Mouse (Mus musculus) heart, embryonic 14.5 days (tissue): ENCODE data around the gene Aig1. TPM values are rescaled to one million over a fixed set of nuclear protein-coding genes. Genes with fewer than 3 reads are reported as not detected.

Experiments
- ATAC-seq: fragments of 200-750 bp; cut with Nextera tagmentation; 2 replicates; pipeline ENCODE4 v1.8.0; 2017; ENCODE audit warnings: low read depth, moderate TSS enrichment; ENCODE audit not compliant: insufficient number of reproducible peaks, insufficient read depth, low FRiP score
- H3K27ac ChIP-seq, 2 experiments: fragments of 200-500 bp in 1 of 2; fragments of 300-500 bp in 1 of 2; sonication (generic) in 1 of 2; replicated peaks in 1 of 2; 2 replicates each; pipeline ENCODE4 v1.5.1; 2012 to 2014; ENCODE audit warnings: low read depth in 2 of 2, low read length in 2 of 2, control low read depth in 1 of 2, mild to moderate bottlenecking in 1 of 2, mixed read lengths in 1 of 2; ENCODE audit not compliant: control insufficient read depth in 1 of 2, insufficient read depth in 1 of 2
- H3K27me3 ChIP-seq: fragments of 300-500 bp; sonication (generic); 2 replicates; pipeline ENCODE4 v1.6.1; 2014; ENCODE audit warnings: mild to moderate bottlenecking, low read length, control low read depth; ENCODE audit not compliant: control insufficient read depth, insufficient read depth
- H3K36me3 ChIP-seq: fragments of 300-500 bp; sonication (generic); 2 replicates; pipeline ENCODE4 v1.6.1; 2014; ENCODE audit warnings: mild to moderate bottlenecking, control low read depth, low read length, mixed read lengths; ENCODE audit not compliant: control insufficient read depth, insufficient read depth
- H3K4me1 ChIP-seq, 2 experiments: fragments of 200-500 bp in 1 of 2; fragments of 300-500 bp in 1 of 2; sonication (generic) in 1 of 2; 2 replicates each; pipeline ENCODE4 v1.6.1; 2012 to 2014; ENCODE audit warnings: low read length in 2 of 2, control low read depth in 1 of 2, mixed read lengths in 1 of 2; ENCODE audit not compliant: control insufficient read depth in 2 of 2, insufficient read depth in 2 of 2
- H3K4me2 ChIP-seq: fragments of 300-500 bp; sonication (generic); 2 replicates; pipeline ENCODE4 v1.6.1; 2014; ENCODE audit warnings: mild to moderate bottlenecking, low read length
- H3K4me3 ChIP-seq, 2 experiments: fragments of 200-500 bp in 1 of 2; fragments of 300-500 bp in 1 of 2; sonication (generic) in 1 of 2; 2 replicates each; pipeline ENCODE4 v1.5.1; 2012 to 2014; ENCODE audit warnings: low read length in 2 of 2, mild to moderate bottlenecking in 2 of 2, control low read depth in 1 of 2, low read depth in 1 of 2, moderate library complexity in 1 of 2; ENCODE audit not compliant: control insufficient read depth in 1 of 2, insufficient read depth in 1 of 2
- H3K9ac ChIP-seq: fragments of 300-500 bp; sonication (generic); 2 replicates; pipeline ENCODE4 v1.6.1; 2014; ENCODE audit warnings: mild to moderate bottlenecking, low read length
- H3K9me3 ChIP-seq: fragments of 300-500 bp; sonication (generic); 2 replicates; pipeline ENCODE4 v1.6.1; 2016; ENCODE audit warnings: low read length, control low read depth; ENCODE audit not compliant: control insufficient read depth
- WGBS: fragments of 180-500 bp; shearing (Covaris S2); extraction: QIAGEN DNeasy Blood & Tissue Kit; methylation state at CpG from one replicate; pipeline ENCODE4 v1.1.7; 2014; 5-methylcytosine and 5-hydroxymethylcytosine counted together
- polyA plus RNA-seq: library from polyadenylated mRNA; unstranded; fragments of >200 nt; fragmentation: Nextera tagmentation; extraction: Ambion mirVana; gene quantifications from 2 replicates; pipeline ENCODE4 v1.2.1, GENCODE M21; 2014

The Aig1 gene
- polyA plus RNA-seq, 1 experiment from 2014 or later: 81.6 TPM

DNA sequence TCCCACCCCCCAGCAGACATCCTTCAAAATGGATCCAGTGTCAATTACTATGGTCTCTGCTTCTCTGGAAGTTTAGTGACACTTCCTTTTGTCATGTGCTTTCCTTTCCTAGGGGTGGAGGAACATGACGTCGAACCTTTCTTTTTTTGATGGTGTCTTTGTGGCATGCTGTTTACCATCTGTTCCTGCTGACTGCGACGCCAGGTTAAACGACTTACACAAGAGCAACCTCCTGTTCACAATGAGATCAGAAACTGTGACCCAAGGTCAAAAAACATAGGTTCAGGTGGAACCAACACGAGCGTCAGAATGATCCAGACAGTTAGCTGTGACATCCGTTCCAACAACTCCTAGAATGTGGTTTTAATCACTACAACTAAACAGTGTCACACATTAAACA, 166.7 kb downstream of the Aig1 start:
- Histone ChIP-seq H3K36me3 (no peaks in the 10 kb centered on the region), H3K9me3 (no peaks in the 10 kb centered on the region), H3K4me3 (no peak overlapping the region), H3K4me2 (no peak overlapping the region), H3K27ac (no peak overlapping the region), H3K4me1 (peaks cover 8 to 11% of the 10 kb centered on the region in 2 experiments), H3K27me3 (no peaks in the 10 kb centered on the region), H3K9ac (no peak overlapping the region)
- 53% methylated on average over 8 of the region's 8 CpGs for WGBS
- ATAC-seq: no peak

DNA sequence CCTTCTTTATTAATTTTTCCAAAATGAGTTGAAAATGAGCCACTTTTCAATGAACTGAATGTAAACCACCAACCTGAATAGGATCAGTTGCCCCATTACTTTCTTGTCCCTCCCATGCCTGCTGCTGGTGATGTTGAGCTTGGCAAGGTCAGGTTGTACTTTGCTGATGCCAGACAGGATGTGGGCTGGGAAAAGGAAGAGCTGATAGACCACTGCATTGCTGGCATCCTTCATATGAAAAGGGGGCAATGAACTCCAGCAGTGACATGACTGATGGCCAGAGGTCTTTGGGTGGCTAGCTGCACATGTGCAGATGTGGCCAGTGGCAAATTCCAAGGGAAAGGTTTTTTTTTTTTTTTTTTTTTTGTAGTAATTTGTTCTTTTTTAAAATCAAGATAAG, 172.5 kb downstream of the Aig1 start:
- H3K9me3 ChIP-seq: no peaks in the 10 kb centered on the region
- no peak overlapping the region for H3K4me3 ChIP-seq
- no peaks in the 10 kb centered on the region for H3K36me3 ChIP-seq
- H3K27ac ChIP-seq: no peak overlapping the region
- no peaks in the 10 kb centered on the region for H3K4me1 ChIP-seq
- no peak for ATAC-seq
- no peak overlapping the region for H3K4me2 ChIP-seq
- no peaks in the 10 kb centered on the region for H3K27me3 ChIP-seq
- H3K9ac ChIP-seq: no peak overlapping the region

DNA sequence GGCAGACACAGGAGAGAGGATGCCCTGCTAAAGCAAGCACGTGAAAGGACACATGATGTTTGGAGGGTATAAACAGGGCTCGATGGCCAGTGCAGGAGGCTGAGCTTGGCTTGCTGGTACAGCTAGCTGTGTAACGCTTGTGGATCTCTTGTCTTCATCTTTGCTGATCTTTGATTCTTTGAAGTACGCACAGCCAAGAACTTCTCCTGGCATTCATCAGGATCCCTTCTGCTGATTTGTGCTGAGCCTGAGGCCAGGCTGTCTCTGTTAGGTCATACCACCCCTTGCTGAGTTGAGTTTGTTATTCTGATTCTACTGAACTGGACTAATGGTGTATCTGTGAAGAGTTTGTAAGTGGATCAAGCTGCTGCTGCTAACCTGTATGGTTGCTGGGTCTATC, 175.5 kb downstream of the Aig1 start:
- no peak for ATAC-seq
- Histone ChIP-seq H3K4me1 (no peaks in the 10 kb centered on the region), H3K9ac (no peak overlapping the region), H3K27me3 (no peaks in the 10 kb centered on the region), H3K36me3 (no peaks in the 10 kb centered on the region), H3K9me3 (no peaks in the 10 kb centered on the region), H3K4me3 (no peak overlapping the region), H3K27ac (no peak overlapping the region), H3K4me2 (no peak overlapping the region)
- WGBS: 85% methylated on average over 4 of the region's 4 CpGs

DNA sequence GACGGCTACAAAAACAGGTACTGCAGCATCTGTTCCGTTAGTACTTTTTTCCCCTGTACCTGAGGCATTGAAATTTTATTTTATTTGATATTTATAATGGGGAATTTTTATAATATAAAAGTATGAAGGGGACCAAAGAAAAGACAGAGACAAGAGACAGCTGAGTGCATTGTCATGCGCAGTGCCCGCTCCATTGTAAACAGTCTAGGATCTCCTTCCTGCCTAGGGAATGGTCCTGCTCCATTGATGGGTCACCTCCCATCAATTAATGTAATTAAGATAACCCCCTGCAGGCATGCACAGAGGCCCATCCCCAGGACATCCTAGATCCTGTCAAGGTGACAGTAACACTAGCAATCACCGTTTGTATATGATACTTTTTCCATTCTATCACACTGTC, 178.0 kb downstream of the Aig1 start:
- H3K9me3 ChIP-seq: no peaks in the 10 kb centered on the region
- no peaks in the 10 kb centered on the region for H3K36me3 ChIP-seq
- no peak for ATAC-seq
- no peak overlapping the region for H3K27ac ChIP-seq
- H3K4me2 ChIP-seq: no peak overlapping the region
- no peak overlapping the region for H3K9ac ChIP-seq
- peaks cover 3 to 9% of the 10 kb centered on the region in 2 experiments; a peak in 2 of 4 replicates for H3K4me1 ChIP-seq
- no peak overlapping the region for H3K4me3 ChIP-seq
- H3K27me3 ChIP-seq: no peaks in the 10 kb centered on the region
- WGBS: 82% methylated on average over 5 of the region's 5 CpGs

DNA sequence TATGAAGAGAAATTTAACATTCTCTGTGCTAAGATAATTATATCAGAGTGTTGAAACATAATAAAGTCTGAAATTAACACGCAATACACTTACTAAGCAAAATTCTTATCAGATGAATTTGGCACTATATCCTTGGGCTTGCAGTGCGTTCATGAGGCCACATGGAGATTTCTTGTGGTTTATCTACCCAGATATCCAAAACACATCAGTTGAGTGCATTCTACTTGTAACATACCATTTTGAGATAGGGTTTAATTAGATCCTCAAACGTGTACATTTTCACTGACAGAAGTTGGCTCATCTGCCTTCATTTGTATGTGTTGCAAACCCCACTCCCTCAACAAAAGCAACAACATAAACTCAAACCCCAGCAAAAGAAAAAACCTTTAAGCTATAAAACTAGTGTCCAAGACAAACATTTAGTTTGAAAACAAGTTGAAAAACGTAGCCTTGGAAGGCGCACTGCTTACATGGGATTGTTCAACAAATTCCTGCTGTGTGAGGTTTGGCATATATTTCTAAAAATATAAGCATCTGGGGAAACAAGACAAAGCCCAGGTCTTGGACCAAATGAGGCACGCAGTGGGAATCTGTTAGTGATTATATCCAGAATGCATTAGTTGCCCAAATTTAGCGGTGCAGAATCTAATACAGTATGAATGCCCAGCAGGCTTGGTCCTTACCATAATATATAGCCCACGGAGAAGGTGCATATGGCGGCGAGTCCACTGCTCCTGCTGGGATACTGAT, 178.8 kb downstream of the Aig1 start:
- Histone ChIP-seq H3K9ac (no peak overlapping the region), H3K36me3 (no peaks in the 10 kb centered on the region), H3K4me1 (peaks cover 7 to 14% of the 10 kb centered on the region in 2 experiments; a peak in 3 of 4 replicates), H3K27me3 (no peaks in the 10 kb centered on the region), H3K4me3 (no peak overlapping the region), H3K4me2 (no peak overlapping the region), H3K9me3 (no peaks in the 10 kb centered on the region), H3K27ac (no peak overlapping the region)
- ATAC-seq: no peak
- WGBS: 74% methylated on average over 10 of the region's 10 CpGs

DNA sequence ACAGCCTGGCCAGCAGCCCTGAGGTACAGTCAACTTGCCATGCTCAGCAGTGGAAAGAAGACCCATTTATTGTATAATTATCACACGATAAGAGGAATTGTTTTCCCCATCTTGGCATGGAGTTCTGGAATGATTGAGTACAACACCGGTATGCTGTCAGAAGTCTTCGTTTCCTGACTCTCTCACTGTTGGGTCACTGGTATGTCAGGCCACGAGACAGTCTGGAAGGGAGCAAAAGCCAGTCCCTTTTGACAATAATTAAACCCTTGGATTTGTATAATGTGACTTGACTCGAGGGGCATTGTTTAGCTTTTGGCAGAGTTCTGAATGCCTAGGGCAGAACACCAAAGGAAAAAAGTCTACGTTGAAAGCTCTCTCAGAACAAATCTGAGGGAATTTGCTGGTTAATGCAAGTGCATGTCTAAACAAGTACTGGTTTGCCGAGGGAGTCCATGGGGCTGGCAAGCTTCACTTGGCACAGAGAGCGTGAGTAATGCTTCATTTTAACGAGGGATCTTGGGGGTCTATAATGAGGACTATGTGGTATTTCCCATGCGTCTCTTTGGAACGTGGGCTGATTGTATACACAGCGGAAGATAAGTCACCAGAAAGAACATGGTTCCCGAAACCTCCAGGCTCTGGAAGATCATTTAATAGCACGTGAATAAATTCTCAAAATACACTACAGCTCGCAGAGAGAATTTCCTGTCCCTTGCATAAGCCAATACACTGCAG, 180.2 kb downstream of the Aig1 start:
- Histone ChIP-seq H3K9me3 (no peaks in the 10 kb centered on the region), H3K4me2 (no peak overlapping the region), H3K4me3 (no peak overlapping the region), H3K27me3 (no peaks in the 10 kb centered on the region), H3K4me1 (peaks cover 7 to 14% of the 10 kb centered on the region in 2 experiments; a peak in 3 of 4 replicates), H3K9ac (no peak overlapping the region), H3K36me3 (no peaks in the 10 kb centered on the region), H3K27ac (peak overlapping the region in 1 of 2 experiments; percentile 16; a peak in 1 of 4 replicates)
- no peak for ATAC-seq
- WGBS: 71% methylated on average over 15 of the region's 15 CpGs

DNA sequence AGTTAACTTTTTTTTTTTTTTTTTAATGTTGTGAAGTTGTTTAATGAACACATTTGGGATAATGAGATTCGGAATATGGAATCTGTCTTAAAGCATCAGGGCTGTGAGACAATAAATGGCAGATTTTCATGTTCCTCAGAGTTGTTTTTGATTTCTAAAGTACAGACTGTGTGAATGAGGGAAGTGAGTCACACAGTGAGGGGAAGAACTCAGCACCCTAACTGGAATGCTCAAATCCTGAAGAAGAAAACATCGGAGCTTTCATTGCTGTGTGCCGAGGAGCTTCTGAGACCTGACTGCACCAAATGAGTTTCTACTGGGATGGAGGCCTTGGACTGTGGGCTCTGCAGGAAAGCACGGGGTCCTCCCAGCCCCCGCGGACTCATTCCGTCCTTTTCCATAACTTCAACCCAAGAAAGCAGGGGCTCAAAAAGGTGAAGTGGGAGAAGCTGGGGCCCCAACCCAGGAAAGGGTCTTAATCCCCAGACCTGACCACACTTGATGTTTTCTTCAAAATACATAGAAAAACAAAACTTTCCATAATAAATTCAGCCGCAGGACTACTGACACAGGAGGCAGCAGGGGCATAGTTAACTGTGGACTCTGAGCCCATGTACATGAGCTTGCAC, 181.5 kb downstream of the Aig1 start:
- Histone ChIP-seq H3K9ac (no peak overlapping the region), H3K4me2 (no peak overlapping the region), H3K4me3 (no peak overlapping the region), H3K27ac (no peak overlapping the region), H3K27me3 (no peaks in the 10 kb centered on the region), H3K4me1 (peaks cover 7 to 14% of the 10 kb centered on the region in 2 experiments; a peak in 3 of 4 replicates), H3K9me3 (no peaks in the 10 kb centered on the region), H3K36me3 (no peaks in the 10 kb centered on the region)
- ATAC-seq: no peak
- WGBS: 86% methylated on average over 8 of the region's 8 CpGs
